Mouse (Mus musculus) liver, embryonic 14.5 days (tissue): Measurements from ENCODE around the gene Eif3d. TPM values are rescaled to one million over a fixed set of nuclear protein-coding genes. Genes with fewer than 3 reads are reported as not detected.

ENCODE experiments used
- ATAC-seq: fragments of 200-750 bp; cut with Nextera tagmentation; 2 replicates; pipeline ENCODE4 v1.8.0; 2017; ENCODE audit warnings: moderate number of reproducible peaks, mild to moderate bottlenecking, moderate library complexity; ENCODE audit not compliant: insufficient read depth
- DNase-seq, 3 experiments: peaks; one replicate each; pipeline ENCODE4 v3.0.0-alpha.2; 2012 to 2013; ENCODE audit warnings: low read depth in 3 of 3, low spot score in 3 of 3
- H3K27ac ChIP-seq: fragments of 300-500 bp; sonication (generic); 2 replicates; pipeline ENCODE4 v1.5.1; 2014; ENCODE audit warnings: moderate library complexity, mild to moderate bottlenecking, control low read depth, inconsistent platforms
- H3K27me3 ChIP-seq: fragments of 300-500 bp; sonication (generic); 2 replicates; pipeline ENCODE4 v1.6.1; 2014; ENCODE audit warnings: mild to moderate bottlenecking, low read length, moderate library complexity; ENCODE audit not compliant: control insufficient read depth, insufficient read depth
- H3K36me3 ChIP-seq: fragments of 300-500 bp; sonication (generic); replicated peaks from 2 replicates; pipeline ENCODE4 v1.6.1; 2014; ENCODE audit warnings: low read depth; ENCODE audit not compliant: control insufficient read depth, insufficient read depth
- H3K4me1 ChIP-seq, 2 experiments: fragments of 200-500 bp in 1 of 2; fragments of 300-500 bp in 1 of 2; sonication (generic) in 1 of 2; replicated peaks; 2 replicates each; pipeline ENCODE4 v1.6.1; 2012 to 2014; ENCODE audit warnings: antibody characterized with exemption in 1 of 2, inconsistent platforms in 1 of 2, low read length in 1 of 2; ENCODE audit not compliant: control insufficient read depth in 2 of 2, insufficient read depth in 2 of 2
- H3K4me2 ChIP-seq: fragments of 300-500 bp; sonication (generic); 2 replicates; pipeline ENCODE4 v1.6.1; 2014; ENCODE audit warnings: low read depth, mild to moderate bottlenecking, control low read depth, moderate library complexity
- H3K4me3 ChIP-seq, 2 experiments: fragments of 200-500 bp in 1 of 2; fragments of 300-500 bp in 1 of 2; sonication (generic) in 1 of 2; 2 replicates each; pipeline ENCODE4 v1.5.1; 2012 to 2014; ENCODE audit warnings: low read depth in 2 of 2, low read length in 2 of 2, mild to moderate bottlenecking in 2 of 2, control low read depth in 1 of 2, inconsistent platforms in 1 of 2, moderate library complexity in 1 of 2; ENCODE audit not compliant: insufficient read depth in 1 of 2
- H3K9ac ChIP-seq: fragments of 300-500 bp; sonication (generic); replicated peaks from 2 replicates; pipeline ENCODE4 v1.6.1; 2014; ENCODE audit warnings: mild to moderate bottlenecking, control low read depth, moderate library complexity
- H3K9me3 ChIP-seq: fragments of 300-500 bp; sonication (generic); 2 replicates; pipeline ENCODE4 v1.6.1; 2016; ENCODE audit warnings: low read length, mixed read lengths; ENCODE audit not compliant: control insufficient read depth
- CTCF ChIP-seq: IDR thresholded peaks from 2 replicates; pipeline ENCODE4 v1.5.1; 2016; ENCODE audit warnings: antibody characterized with exemption, low read depth, control low read depth
- EP300 ChIP-seq: IDR thresholded peaks from 2 replicates; pipeline ENCODE4 v1.6.1; 2016; ENCODE audit warnings: antibody characterized with exemption, low read depth
- WGBS: fragments of 180-500 bp; shearing (Covaris S2); extraction: QIAGEN DNeasy Blood & Tissue Kit; methylation state at CpG from one replicate; pipeline ENCODE4 v1.1.7; 2014; ENCODE audit not compliant: insufficient replicate concordance; 5-methylcytosine and 5-hydroxymethylcytosine counted together
- polyA plus RNA-seq, 2 experiments: library from polyadenylated mRNA; depleted of rRNA in 1 of 2; stranded (reverse) in 1 of 2; unstranded in 1 of 2; fragments of >200 nt; fragmentation: Nextera tagmentation in 1 of 2; extraction: Ambion mirVana in 1 of 2; gene quantifications; 2 replicates each; pipeline versions ENCODE4 v1.2.1 to v1.2.3; 2012 to 2014

Eif3d gene
- polyA plus RNA-seq, 2 experiments: 129 to 143 TPM

- no peak overlapping the region for H3K4me2 ChIP-seq
- peaks cover 51% of the 10 kb centered on the region for H3K36me3 ChIP-seq
- TF ChIP-seq EP300 (no peak), CTCF (peak; percentile 69)
- no peaks in the 10 kb centered on the region for H3K27me3 ChIP-seq
- no peaks in the 10 kb centered on the region for H3K9me3 ChIP-seq
- H3K9ac ChIP-seq: no peak overlapping the region
- no peaks in the 10 kb centered on the region for H3K4me1 ChIP-seq
- WGBS: 76% methylated on average over 10 of the region's 10 CpGs
- ATAC-seq: no peak
- no peak for DNase-seq
- H3K27ac ChIP-seq: no peak overlapping the region
- no peak overlapping the region for H3K4me3 ChIP-seq
Measured at GRCm38 (mm10) chr15:77920511-77921462, 49.8 kb downstream of the Eif3d start.

GRCm38 (mm10) chr15:77919441-77919840 lies 51.2 kb downstream of the Eif3d start:
- H3K9me3 ChIP-seq: no peaks in the 10 kb centered on the region
- H3K4me3 ChIP-seq: no peak overlapping the region
- DNase-seq (no peak), ATAC-seq (no peak)
- no peak overlapping the region for H3K9ac ChIP-seq
- H3K4me2 ChIP-seq: no peak overlapping the region
- WGBS: 85% methylated on average over 12 of the region's 12 CpGs
- no peak overlapping the region for H3K27ac ChIP-seq
- H3K36me3 ChIP-seq: peaks cover 49% of the 10 kb centered on the region
- H3K27me3 ChIP-seq: no peaks in the 10 kb centered on the region
- no peak for TF ChIP-seq CTCF
- no peak for TF ChIP-seq EP300
- no peaks in the 10 kb centered on the region for H3K4me1 ChIP-seq

GRCm38 (mm10) chr15:77916851-77917544 lies 53.6 kb downstream of the Eif3d start:
- DNase-seq (peak; percentile 49 to 68 (median 53)), ATAC-seq (peak; percentile 3; the same call in 1 of the 2 replicates)
- H3K9me3 ChIP-seq: no peaks in the 10 kb centered on the region
- no peak overlapping the region for H3K4me3 ChIP-seq
- no peaks in the 10 kb centered on the region for H3K4me1 ChIP-seq
- no peaks in the 10 kb centered on the region for H3K27me3 ChIP-seq
- peak; percentile 92 for TF ChIP-seq CTCF
- no peak for TF ChIP-seq EP300
- peaks cover 32% of the 10 kb centered on the region for H3K36me3 ChIP-seq
- no peak overlapping the region for H3K4me2 ChIP-seq
- H3K27ac ChIP-seq: no peak overlapping the region
- no peak overlapping the region for H3K9ac ChIP-seq
- 33% methylated on average over 8 of the region's 8 CpGs for WGBS

- Histone ChIP-seq H3K9ac (no peak overlapping the region), H3K27me3 (no peaks in the 10 kb centered on the region), H3K36me3 (peaks cover 20% of the 10 kb centered on the region)
Measured at GRCm38 (mm10) chr15:77915287-77915686, 55.3 kb downstream of the Eif3d start.

GRCm38 (mm10) chr15:77914507-77914906 lies 56.1 kb downstream of the Eif3d start:
- WGBS: 91% methylated on average over 3 of the region's 3 CpGs
- TF ChIP-seq CTCF: no peak
- TF ChIP-seq EP300: no peak
- H3K9ac ChIP-seq: no peak overlapping the region
- H3K4me3 ChIP-seq: no peak overlapping the region
- peaks cover 0 to 5% of the 10 kb centered on the region in 2 experiments; a peak in 3 of 4 replicates for H3K4me1 ChIP-seq
- no peaks in the 10 kb centered on the region for H3K27me3 ChIP-seq
- no peak overlapping the region for H3K27ac ChIP-seq
- ATAC-seq (no peak), DNase-seq (no peak)
- peaks cover 15% of the 10 kb centered on the region for H3K36me3 ChIP-seq
- H3K4me2 ChIP-seq: no peak overlapping the region
- H3K9me3 ChIP-seq: no peaks in the 10 kb centered on the region

More at GRCm38 (mm10) chr15:77915287-77915686, 55.3 kb downstream of the Eif3d start:
- Histone ChIP-seq H3K27ac (no peak overlapping the region), H3K4me1 (peaks cover 0 to 5% of the 10 kb centered on the region in 2 experiments; a peak in 3 of 4 replicates), H3K9me3 (no peaks in the 10 kb centered on the region), H3K4me3 (no peak overlapping the region), H3K4me2 (no peak overlapping the region)
- TF ChIP-seq EP300 (no peak), CTCF (no peak)
- 82% methylated on average over 4 of the region's 4 CpGs for WGBS
- ATAC-seq (no peak), DNase-seq (no peak)
